Mouse (Mus musculus) liver, postnatal 0 days (tissue): Measurements from ENCODE around the gene Zswim3.

ENCODE experiments used
- CTCF ChIP-seq: sonication (generic); IDR thresholded peaks from 2 replicates; pipeline ENCODE4 v1.5.1; 2016; ENCODE audit warnings: antibody characterized with exemption, low read depth
- EP300 ChIP-seq: IDR thresholded peaks from 2 replicates; pipeline ENCODE4 v1.6.1; 2016; ENCODE audit warnings: antibody characterized with exemption, low read depth, mild to moderate bottlenecking

DNA sequence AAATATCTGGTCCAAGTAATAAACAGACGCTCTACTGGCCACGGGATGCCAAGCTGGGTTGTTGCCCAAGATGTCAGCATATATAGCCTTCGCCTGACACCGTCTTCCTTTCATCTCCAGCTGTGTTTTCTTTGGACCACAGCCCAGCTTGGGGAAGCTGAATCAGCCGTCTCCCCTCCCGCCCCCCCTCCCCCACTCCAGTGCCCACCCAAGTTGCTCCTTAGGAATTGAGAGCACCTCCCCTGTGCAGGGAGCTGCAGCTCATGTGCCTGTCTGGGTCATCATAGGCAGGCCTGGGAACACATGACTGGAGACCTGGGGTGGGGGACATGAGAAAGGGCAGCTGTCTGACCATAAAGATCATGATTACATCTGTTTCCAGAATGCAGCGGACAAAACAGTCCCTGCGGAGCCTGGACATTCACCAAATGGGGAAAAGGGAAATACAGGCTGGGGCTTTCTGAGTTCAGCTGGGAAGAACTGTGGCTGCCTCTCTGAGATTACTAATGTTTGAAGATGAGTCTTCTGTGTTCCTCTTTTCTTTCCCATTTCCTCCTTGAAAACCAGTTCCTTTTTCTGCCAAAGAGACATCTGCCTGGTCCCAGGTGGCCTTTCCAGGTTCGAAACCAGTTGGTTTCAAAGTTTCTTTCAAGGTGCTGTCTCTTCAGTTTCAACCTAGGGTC is 57.4 kb downstream of the Zswim3 start:
- TF ChIP-seq EP300 (no peak), CTCF (no peak)
